Mouse (Mus musculus): Measurements from ENCODE around the gene Slc1a5.

Gene Slc1a5

GRCm38 (mm10) chr7:16780825-16781554 lies at the start of gene Slc1a5:
Gene Slc1a5, plus strand, starts transcription at chr7:16781340.
- peak; percentile 96 for DNase-seq

GRCm38 (mm10) chr7:16731893-16732422 lies 49.2 kb upstream of the Slc1a5 start:
- peak; percentile 54 for DNase-seq

DNA sequence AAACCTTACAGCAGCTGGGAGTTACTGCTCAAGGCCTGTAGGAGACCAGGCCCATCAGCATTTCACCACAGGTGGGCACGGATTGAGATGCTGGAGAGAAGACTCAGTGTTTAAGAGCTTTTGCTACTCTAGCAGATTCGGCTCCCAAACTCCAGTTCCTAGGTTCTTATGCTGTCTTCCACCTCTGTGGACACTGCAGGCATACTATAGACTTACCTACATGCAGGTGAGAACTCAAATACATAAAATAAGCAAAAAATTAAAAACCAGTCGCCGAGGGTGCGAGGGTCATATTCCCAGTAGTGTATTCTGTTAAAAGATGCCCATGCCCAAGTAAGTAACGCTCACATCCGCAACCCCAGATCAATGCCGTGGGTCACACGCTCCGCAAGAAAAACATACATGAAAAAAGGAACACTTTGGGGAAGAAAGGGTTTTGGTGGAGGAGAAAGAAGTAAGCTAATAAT lies 43.5 kb upstream of the Slc1a5 start:
- DNase-seq, result peak; percentile 39

- peak; percentile 99 for DNase-seq
Observed at GRCm38 (mm10) chr7:16738073-16738696, 43.0 kb upstream of the Slc1a5 start, which contains the start of gene Ap2s1. Gene Ap2s1, plus strand, starts transcription at chr7:16738410.

DNA sequence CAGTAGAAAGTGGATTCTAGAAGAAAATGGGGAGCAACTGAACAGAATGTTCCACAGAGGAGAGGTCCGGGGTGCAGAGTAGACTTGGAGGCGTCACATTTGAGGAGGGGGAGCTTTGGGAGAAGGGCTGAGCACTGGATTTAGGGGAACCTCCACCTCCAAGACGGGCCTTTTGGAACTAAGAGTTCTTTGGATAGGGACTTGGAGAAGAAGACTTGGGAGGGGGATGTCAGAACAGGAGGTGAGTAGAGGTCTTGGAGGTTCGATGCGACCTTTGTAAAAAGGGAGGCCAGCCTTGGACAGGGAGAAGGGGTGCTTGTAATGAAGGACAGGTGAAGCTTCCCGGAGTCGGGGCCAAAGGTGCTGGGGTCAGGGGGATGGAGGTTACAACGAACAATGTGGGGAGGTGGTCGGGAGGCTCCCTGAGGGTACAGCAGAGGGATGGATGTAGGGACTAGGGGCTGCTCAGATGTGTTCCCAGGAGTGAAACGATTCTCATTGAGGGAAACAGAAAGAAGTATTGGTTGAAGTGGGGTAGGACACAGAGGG lies 42.0 kb upstream of the Slc1a5 start:
- DNase-seq, result no peak

GRCm38 (mm10) chr7:16745373-16745772 lies 35.8 kb upstream of the Slc1a5 start:
- no peak for DNase-seq

- DNase-seq, result peak; percentile 62
Observed at GRCm38 (mm10) chr7:16746093-16746492, 35.0 kb upstream of the Slc1a5 start.

DNA sequence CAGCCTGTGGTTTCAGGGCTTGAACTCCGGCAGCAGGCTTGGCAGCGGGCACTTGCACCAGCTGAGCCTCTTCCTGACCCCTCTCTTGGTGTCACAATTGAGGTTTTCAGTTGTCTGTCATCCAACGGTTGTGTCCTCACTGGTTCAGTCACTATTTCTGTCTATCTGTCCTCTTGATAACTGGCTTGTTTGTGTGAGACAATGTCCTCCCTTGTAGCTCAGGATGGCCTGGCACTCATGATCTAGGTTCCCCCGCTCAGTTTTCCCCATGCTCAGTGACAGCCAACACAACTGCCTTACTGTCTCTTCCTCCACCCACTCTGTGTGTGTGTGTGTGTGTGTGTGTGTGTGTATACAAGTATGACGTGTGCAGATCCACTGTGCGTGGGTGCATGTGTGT lies 33.5 kb upstream of the Slc1a5 start:
- DNase-seq, result no peak

DNA sequence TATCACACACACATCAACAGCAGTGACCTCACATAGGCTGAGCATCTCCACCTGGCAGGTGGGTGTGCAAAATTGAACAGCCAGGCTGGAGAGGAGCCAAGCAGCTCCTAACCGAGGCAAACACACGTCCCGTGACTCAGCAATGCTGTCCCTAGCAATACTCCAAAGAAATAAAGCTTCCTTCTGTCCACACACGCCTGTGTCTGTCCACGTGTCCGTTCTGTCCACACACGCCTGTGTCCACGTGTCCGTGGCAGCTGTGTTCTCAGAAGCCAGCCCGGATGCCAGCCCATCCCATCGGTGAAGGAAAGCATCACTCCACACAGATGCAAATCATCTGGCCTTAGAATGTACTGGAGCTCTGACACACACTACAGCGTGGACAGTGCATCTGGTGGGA lies 29.1 kb upstream of the Slc1a5 start:
- no peak for DNase-seq

- peak; percentile 41 for DNase-seq
Observed at GRCm38 (mm10) chr7:16755362-16756017, 25.6 kb upstream of the Slc1a5 start.

DNA sequence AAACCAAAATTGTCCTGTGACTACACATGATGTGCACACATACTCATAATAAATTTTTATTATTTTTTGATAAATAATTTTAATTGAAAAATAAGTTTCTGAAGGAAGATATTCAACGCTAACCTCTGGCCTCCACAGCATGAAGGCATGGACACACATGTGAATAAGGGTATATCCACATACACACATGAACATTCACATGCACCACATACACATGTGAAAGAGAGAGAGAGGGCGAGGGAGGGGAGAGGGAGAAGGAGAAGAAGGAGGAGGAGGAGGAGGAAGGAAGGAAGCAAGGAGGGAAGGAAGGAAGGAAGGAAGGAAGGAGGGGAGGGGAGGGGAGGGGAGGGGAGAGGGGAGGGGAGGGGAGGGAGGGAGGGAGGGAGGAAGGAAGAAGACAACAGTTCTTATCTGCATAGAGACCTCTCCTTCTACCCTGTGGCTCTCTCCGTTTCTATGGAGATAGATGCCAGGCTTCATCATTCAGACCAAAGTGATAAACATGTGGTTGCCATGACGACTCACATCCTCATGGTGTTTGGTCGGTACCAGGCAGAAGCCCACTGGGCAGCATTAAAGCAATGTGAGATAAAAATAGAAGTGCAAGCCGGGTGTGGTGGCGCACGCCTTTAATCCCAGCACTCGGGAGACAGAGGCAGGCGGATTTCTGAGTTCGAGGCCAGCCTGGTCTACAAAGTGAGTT lies 22.1 kb upstream of the Slc1a5 start:
- no peak for DNase-seq

GRCm38 (mm10) chr7:16760292-16760691 lies 20.8 kb upstream of the Slc1a5 start:
- DNase-seq, result peak; percentile 40

- peak; percentile 63 for DNase-seq
Observed at GRCm38 (mm10) chr7:16761005-16761481, 20.1 kb upstream of the Slc1a5 start.

GRCm38 (mm10) chr7:16761630-16762029 lies 19.5 kb upstream of the Slc1a5 start:
- DNase-seq, result no peak

DNA sequence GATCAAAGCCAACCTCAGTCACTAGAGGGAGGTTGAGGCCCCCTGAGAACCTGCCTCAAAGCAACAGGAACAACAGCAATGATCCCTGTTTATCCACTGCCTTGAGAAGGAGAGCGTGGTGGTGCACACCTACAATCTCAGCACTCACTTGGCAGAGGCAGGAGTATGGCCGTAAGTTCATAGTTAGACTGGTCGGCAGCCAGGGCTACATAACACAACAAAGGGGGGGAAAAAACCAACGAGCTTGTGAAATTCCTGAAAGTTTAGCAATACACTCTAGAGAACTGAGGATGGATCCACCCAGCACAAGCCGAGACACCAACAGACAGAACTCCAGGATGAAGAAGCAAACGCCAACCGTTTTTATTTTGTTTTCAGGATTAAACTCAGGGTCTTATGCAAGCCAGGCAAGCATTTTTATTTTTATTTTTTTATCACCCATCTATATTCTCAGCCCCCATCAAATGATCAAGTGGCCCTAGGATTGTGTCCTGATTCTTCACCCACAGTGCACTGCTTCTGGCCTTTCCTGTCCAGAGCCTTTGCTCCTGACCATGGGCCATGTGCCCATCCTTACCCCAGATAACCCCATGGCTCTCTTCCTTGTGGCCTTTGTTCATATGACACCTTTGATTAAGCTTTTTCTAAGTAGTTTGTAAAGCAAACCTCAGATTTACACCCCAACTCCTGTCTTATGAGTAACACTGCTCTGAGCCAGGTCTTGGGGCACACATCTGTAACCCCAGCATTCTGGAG lies 17.5 kb upstream of the Slc1a5 start:
- no peak for DNase-seq

- DNase-seq, result no peak
Observed at GRCm38 (mm10) chr7:16766443-16766842, 14.7 kb upstream of the Slc1a5 start.

DNA sequence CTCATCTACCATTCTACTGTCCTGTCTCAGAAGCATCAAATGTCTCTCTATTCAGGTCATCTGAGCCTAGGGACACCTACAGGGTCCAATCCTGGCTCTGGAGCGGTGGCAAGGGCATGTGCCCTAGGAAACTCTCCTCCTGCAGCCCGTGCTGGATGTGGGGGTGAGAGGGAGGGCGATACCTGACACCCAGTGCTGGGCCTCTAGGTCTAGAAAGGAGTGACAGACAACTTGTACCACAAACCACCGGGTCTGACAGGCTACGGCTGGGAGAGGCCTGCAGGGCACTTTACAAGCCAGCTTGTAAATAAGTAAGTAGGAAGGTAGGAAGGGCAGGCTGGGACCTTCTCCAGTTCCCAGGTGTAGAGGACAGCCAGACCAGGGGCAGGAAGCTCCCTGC lies 5.3 kb upstream of the Slc1a5 start:
- peak; percentile 49 for DNase-seq

DNA sequence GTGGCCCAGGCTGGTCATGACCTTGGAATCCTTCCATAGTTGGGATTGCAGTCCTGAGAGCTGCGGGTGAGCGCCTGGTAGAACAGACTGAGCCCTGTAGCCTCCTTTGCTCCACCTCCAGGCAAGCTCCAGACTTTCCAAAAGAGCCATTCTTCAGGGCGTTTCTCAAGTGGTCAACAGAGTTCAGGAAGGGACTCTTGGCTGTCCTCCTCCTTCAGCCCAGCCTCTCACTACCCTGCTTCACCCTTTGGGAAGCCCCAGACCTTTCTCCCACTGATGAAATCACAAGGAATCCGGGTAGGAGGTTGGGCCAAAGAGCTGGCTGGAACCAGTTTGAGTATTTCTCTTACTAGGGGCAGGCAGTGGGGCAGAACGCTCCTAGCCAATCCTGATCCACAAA lies 1.1 kb upstream of the Slc1a5 start:
- DNase-seq, result peak; percentile 72

DNA sequence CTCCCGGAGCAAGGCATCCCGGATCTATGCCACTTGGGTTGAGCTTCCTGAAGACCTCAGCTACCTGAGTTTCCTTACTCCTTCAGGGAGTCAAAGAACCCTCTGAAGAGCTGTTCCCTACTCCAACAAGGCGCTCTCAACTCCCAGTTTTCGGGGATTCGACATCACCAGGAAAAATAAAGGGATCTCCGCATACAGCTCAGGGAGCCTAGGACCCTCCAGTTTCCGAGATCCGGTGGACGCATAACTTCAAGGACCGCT lies 345 bp downstream of the Slc1a5 start:
- DNase-seq, result no peak

GRCm38 (mm10) chr7:16781816-16782554 lies 845 bp downstream of the Slc1a5 start:
- DNase-seq, result no peak

DNA sequence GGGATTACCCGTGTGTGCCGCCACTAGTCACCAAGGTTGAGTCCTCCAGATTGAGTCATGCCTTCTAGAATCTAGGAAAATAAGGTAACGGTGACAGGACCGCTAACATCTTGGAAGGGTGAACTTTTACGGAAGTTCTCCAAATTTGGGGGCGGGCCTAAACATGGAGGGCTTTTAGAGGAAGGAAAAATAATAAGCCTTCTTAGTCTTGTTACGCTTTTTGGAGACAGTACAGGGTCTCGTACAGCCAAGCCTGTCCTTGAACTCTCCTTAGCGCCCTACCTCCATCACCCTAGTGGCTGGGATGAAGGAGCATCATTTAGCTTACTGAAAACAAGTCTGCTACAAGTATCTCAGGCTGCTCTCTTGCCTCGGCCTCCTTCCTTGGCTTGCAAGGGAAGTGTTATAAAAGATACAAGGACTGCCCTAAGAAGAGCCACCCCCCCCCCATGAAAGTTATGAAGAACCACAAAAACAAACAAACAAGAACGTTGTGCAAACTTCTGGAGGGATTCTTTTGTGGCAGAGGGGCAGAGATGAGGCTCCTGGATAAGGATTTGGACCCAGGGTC lies 1.5 kb downstream of the Slc1a5 start:
- no peak for DNase-seq
